Mouse (Mus musculus): Measurements from ENCODE around the gene Lcp1. TPM values are rescaled to one million over a fixed set of nuclear protein-coding genes. Genes with fewer than 3 reads are reported as not detected.
A peak's percentile ranks its signal among the peaks of the same experiment; 100 is the strongest.

Lcp1 gene
- total RNA-seq, 2 experiments from 2014 or later, result 316 to 461 TPM

GRCm38 (mm10) chr14:75192858-75193257 is 62.0 kb downstream of the Lcp1 start:
- peak; percentile 64 for ATAC-seq (replicated peaks; ENCODE audit: poor library complexity, severe bottlenecking)

- peak; percentile 81 for ATAC-seq (replicated peaks; ENCODE audit: poor library complexity, severe bottlenecking)
Measured at GRCm38 (mm10) chr14:75195530-75195929, 64.6 kb downstream of the Lcp1 start.

- ATAC-seq (replicated peaks; ENCODE audit: poor library complexity, severe bottlenecking), result no peak
Measured at GRCm38 (mm10) chr14:75197027-75197426, 66.1 kb downstream of the Lcp1 start.

GRCm38 (mm10) chr14:75197660-75198059 is 66.8 kb downstream of the Lcp1 start:
- no peak for ATAC-seq (replicated peaks; ENCODE audit: poor library complexity, severe bottlenecking)

GRCm38 (mm10) chr14:75205363-75206051 is 74.6 kb downstream of the Lcp1 start:
- no peak for ATAC-seq (replicated peaks; ENCODE audit: poor library complexity, severe bottlenecking)

GRCm38 (mm10) chr14:75206307-75206706 is 75.4 kb downstream of the Lcp1 start:
- no peak for ATAC-seq (replicated peaks; ENCODE audit: poor library complexity, severe bottlenecking)

- no peak for ATAC-seq (replicated peaks; ENCODE audit: poor library complexity, severe bottlenecking)
Measured at GRCm38 (mm10) chr14:75208572-75209151, 77.8 kb downstream of the Lcp1 start.

- ATAC-seq (replicated peaks; ENCODE audit: poor library complexity, severe bottlenecking), result no peak
Measured at GRCm38 (mm10) chr14:75213752-75214151, 82.9 kb downstream of the Lcp1 start.

- no peak for ATAC-seq (replicated peaks; ENCODE audit: poor library complexity, severe bottlenecking)
Measured at GRCm38 (mm10) chr14:75218843-75219242, 87.9 kb downstream of the Lcp1 start.

- no peak for ATAC-seq (replicated peaks; ENCODE audit: poor library complexity, severe bottlenecking)
Measured at GRCm38 (mm10) chr14:75219250-75219913, 88.5 kb downstream of the Lcp1 start.

- no peak for ATAC-seq (replicated peaks; ENCODE audit: poor library complexity, severe bottlenecking)
Measured at GRCm38 (mm10) chr14:75222386-75222785, 91.5 kb downstream of the Lcp1 start.

- peak; percentile 90 for ATAC-seq (replicated peaks; ENCODE audit: poor library complexity, severe bottlenecking)
Measured at GRCm38 (mm10) chr14:75227453-75228084, 96.7 kb downstream of the Lcp1 start.

GRCm38 (mm10) chr14:75229834-75230233 is 98.9 kb downstream of the Lcp1 start:
- ATAC-seq (replicated peaks; ENCODE audit: poor library complexity, severe bottlenecking), result 0 out of 2 replicates have a peak, but pooled peaks have one; percentile 18

GRCm38 (mm10) chr14:75233070-75233469 is 102.2 kb downstream of the Lcp1 start:
- no peak for ATAC-seq (replicated peaks; ENCODE audit: poor library complexity, severe bottlenecking)

GRCm38 (mm10) chr14:75235552-75235951 is 104.7 kb downstream of the Lcp1 start:
- no peak for ATAC-seq (replicated peaks; ENCODE audit: poor library complexity, severe bottlenecking)

GRCm38 (mm10) chr14:75235955-75236635 is 105.2 kb downstream of the Lcp1 start:
- no peak for ATAC-seq (replicated peaks; ENCODE audit: poor library complexity, severe bottlenecking)

- ATAC-seq (replicated peaks; ENCODE audit: poor library complexity, severe bottlenecking), result no peak
Measured at GRCm38 (mm10) chr14:75236636-75237003, 105.7 kb downstream of the Lcp1 start.

- ATAC-seq (replicated peaks; ENCODE audit: poor library complexity, severe bottlenecking), result no peak
Measured at GRCm38 (mm10) chr14:75237096-75237495, 106.2 kb downstream of the Lcp1 start.

- peak; percentile 53 for ATAC-seq (replicated peaks; ENCODE audit: poor library complexity, severe bottlenecking)
Measured at GRCm38 (mm10) chr14:75238054-75238692, 107.3 kb downstream of the Lcp1 start.

GRCm38 (mm10) chr14:75242087-75242486 is 111.2 kb downstream of the Lcp1 start, which contains the start of gene Cpb2:
Gene Cpb2, plus strand, starts transcription at chr14:75242287.
- ATAC-seq (replicated peaks; ENCODE audit: poor library complexity, severe bottlenecking), result no peak
